Mouse (Mus musculus): ENCODE data around the gene Gm36176.

DNA sequence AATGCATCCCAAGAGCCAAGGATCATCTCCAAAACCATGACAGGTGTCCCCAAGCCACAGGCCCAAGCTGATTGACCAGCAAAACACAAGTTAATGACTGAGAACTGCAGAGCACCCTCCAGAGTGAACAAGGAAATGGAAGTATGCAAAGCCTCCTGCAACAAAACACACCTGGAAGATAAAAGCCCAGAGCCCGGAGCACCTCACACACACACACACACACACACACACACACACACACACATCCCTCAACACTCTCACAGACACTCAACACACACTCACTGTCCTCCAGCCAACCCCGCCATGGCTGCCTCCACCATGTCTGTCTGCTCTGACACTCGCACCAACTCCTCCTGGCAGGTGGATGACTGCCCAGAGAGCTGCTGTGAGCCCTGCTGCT is at the start of gene Gm36176:
- no peak for TF ChIP-seq GATA1 (IDR thresholded peaks at IDR 0.05; ENCODE audit: borderline replicate concordance, low read length)
- no peak for TF ChIP-seq FLI1 (IDR thresholded peaks at IDR 0.05; ENCODE audit: low read length)
